Mouse (Mus musculus): ENCODE measurements at regions not wholly inside any gene's neighbourhood (a gene's known extent, or its start where the extent isn't known, plus 50 kb on each side); places are given as distances from the start of the nearest gene placed in this dataset.

- TF ChIP-seq CTCF (IDR thresholded peaks at IDR 0.05; ENCODE audit: low read depth) (no peak), EP300 (IDR thresholded peaks at IDR 0.05; ENCODE audit: low read depth) (no peak)
These were observed 309.6 kb upstream of the Arglu1 start for GRCm38 (mm10) chr8:8999914-9000313.
